Mouse (Mus musculus): ENCODE measurements at regions not wholly inside any gene's neighbourhood (a gene's known extent, or its start where the extent isn't known, plus 50 kb on each side); places are given as distances from the start of the nearest gene placed in this dataset.

DNA sequence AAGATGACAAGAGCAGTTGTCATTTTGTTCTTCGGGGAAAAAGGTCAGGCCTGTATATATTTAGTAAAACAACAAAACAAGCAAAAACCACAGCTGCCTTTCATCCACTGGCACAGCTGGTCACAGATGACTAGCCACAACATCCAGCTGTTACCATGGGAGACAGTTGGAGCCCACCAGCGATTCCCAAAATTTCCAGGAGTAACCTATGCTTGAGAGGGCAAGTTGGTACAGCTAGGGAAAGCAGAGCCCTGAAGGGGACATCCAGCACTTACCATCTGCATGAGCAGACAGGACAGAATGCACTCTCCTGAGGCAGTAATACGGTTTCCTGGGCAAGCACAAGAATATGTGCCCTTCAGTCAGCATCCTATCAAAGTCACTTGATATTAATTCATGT is 62.9 kb upstream of the Nap1l1 start:
- no peak for TF ChIP-seq EP300 (optimal IDR thresholded peaks at IDR 0.05)
- TF ChIP-seq CTCF (IDR thresholded peaks at IDR 0.05; ENCODE audit: low read depth), result no peak
- no peaks in the 10 kb centered on the region for H3K27me3 ChIP-seq (ENCODE audit: control insufficient read depth, insufficient read depth, low read length)
- DNase-seq (ENCODE audit: low spot score) (no peak), ATAC-seq (ENCODE audit: low FRiP score, low TSS enrichment) (no peak)
- no peak overlapping the region for H3K27ac ChIP-seq (replicated peaks)
- no peak overlapping the region for H3K4me2 ChIP-seq (replicated peaks; ENCODE audit: low read depth)
- H3K9ac ChIP-seq (ENCODE audit: low read length), result no peak overlapping the region
- no peak overlapping the region for H3K4me3 ChIP-seq (ENCODE audit: low read depth, low read length)
- WGBS, result 61% methylated on average over 3 of the region's 3 CpGs
- H3K9me3 ChIP-seq (ENCODE audit: control insufficient read depth, low read length), result no peaks in the 10 kb centered on the region
- H3K4me1 ChIP-seq (replicated peaks; ENCODE audit: control insufficient read depth, insufficient read depth), result no peaks in the 10 kb centered on the region
- no peaks in the 10 kb centered on the region for H3K36me3 ChIP-seq (ENCODE audit: control insufficient read depth, insufficient read depth, low read length)

- Histone ChIP-seq H3K4me1 (replicated peaks; ENCODE audit: control insufficient read depth, insufficient read depth) (no peaks in the 10 kb centered on the region), H3K9me3 (ENCODE audit: control insufficient read depth, low read length) (no peaks in the 10 kb centered on the region), H3K27me3 (ENCODE audit: control insufficient read depth, insufficient read depth, low read length) (no peaks in the 10 kb centered on the region), H3K36me3 (ENCODE audit: control insufficient read depth, insufficient read depth, low read length) (no peaks in the 10 kb centered on the region), H3K4me3 (ENCODE audit: low read depth, low read length) (no peak overlapping the region), H3K4me2 (replicated peaks; ENCODE audit: low read depth) (no peak overlapping the region), H3K9ac (ENCODE audit: low read length) (no peak overlapping the region), H3K27ac (replicated peaks) (no peak overlapping the region)
- DNase-seq (ENCODE audit: low spot score) (no peak), ATAC-seq (ENCODE audit: low FRiP score, low TSS enrichment) (no peak)
- no peak for TF ChIP-seq CTCF (IDR thresholded peaks at IDR 0.05; ENCODE audit: low read depth)
- no peak for TF ChIP-seq EP300 (optimal IDR thresholded peaks at IDR 0.05)
- WGBS, result 88% methylated on average over 9 of the region's 9 CpGs
Measured at GRCm38 (mm10) chr10:111411533-111411932, 61.5 kb upstream of the Nap1l1 start.

DNA sequence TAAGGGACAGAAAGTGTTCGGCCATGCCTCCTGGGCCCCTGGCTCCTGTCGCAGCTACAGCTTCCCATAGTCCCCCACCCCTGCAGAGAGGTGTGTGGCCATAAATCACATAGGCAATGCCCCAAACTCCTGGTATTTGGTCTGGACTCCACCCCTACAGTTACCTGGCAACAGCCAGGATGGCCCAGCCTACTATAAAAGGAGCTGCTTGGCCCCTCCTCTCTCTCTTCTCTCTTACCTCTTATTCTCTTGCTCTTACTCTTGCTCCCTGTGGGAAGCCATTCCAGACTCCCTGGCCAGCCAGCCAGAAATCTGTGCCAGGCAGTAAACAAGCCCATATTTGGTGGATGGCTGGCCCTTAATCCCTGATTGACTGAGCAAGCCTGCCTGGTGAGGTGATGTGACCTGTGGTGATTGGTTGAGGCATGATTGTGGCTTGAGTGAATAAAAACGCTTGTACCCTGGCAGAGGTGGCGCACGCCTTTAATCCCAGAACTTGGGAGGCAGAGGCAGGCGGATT is 56.4 kb upstream of the Nap1l1 start:
- 85% methylated on average over 6 of the region's 6 CpGs for WGBS
- TF ChIP-seq EP300 (optimal IDR thresholded peaks at IDR 0.05), result no peak
- no peak for TF ChIP-seq CTCF (IDR thresholded peaks at IDR 0.05; ENCODE audit: low read depth)
- Histone ChIP-seq H3K27me3 (ENCODE audit: control insufficient read depth, insufficient read depth, low read length) (no peaks in the 10 kb centered on the region), H3K9ac (ENCODE audit: low read length) (no peak overlapping the region), H3K4me3 (ENCODE audit: low read depth, low read length) (no peak overlapping the region), H3K9me3 (ENCODE audit: control insufficient read depth, low read length) (no peaks in the 10 kb centered on the region), H3K4me1 (replicated peaks; ENCODE audit: control insufficient read depth, insufficient read depth) (no peaks in the 10 kb centered on the region), H3K36me3 (ENCODE audit: control insufficient read depth, insufficient read depth, low read length) (no peaks in the 10 kb centered on the region), H3K4me2 (replicated peaks; ENCODE audit: low read depth) (no peak overlapping the region), H3K27ac (replicated peaks) (no peak overlapping the region)
- ATAC-seq (ENCODE audit: low FRiP score, low TSS enrichment), result no peak
- no peak for DNase-seq (ENCODE audit: low spot score)

GRCm38 (mm10) chr10:111419375-111420194 is 53.4 kb upstream of the Nap1l1 start:
- no peak for ATAC-seq (ENCODE audit: low FRiP score, low TSS enrichment)
- WGBS, result 24% methylated on average over 23 of the region's 23 CpGs
- DNase-seq (ENCODE audit: low spot score), result no peak

DNA sequence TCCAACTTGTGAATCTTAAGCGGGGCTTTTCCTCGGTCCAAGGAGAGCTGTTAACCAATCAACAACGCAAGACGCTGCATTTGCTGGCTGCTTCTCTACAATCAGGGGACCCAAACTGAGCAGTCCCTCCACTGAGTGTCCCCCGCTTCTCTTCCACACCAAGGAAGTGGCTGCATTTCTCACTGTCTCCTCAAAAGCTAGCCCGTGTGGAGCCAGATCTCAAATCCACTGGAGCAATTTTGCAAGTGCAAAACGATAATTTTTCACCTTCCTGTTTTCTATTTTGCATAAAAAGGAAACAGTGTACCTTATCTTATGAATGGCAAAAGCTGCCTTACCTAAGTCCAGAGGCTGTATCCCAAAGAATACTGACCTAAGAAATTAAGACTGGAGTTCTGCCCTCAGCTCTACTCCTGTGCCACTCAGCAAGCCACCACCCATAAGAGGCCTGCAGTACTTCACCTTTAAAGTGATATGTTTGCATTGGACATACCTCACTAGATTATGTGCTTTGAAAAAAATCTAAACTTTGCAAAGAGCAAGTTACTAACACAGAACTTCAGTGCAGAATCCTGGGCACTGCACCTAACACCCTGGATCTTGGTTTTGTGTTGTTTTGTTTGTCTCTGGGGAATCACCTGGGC is 52.7 kb upstream of the Nap1l1 start:
- no peak for ATAC-seq (ENCODE audit: low FRiP score, low TSS enrichment)
- Histone ChIP-seq H3K4me2 (replicated peaks; ENCODE audit: low read depth) (peak overlapping the region; percentile 54), H3K4me3 (ENCODE audit: low read depth, low read length) (peak overlapping the region; percentile 22; the same call in 1 of the 2 replicates), H3K4me1 (replicated peaks; ENCODE audit: control insufficient read depth, insufficient read depth) (no peaks in the 10 kb centered on the region), H3K27ac (replicated peaks) (no peak overlapping the region), H3K36me3 (ENCODE audit: control insufficient read depth, insufficient read depth, low read length) (no peaks in the 10 kb centered on the region), H3K27me3 (ENCODE audit: control insufficient read depth, insufficient read depth, low read length) (no peaks in the 10 kb centered on the region), H3K9ac (ENCODE audit: low read length) (peak overlapping the region; percentile 31; the same call in 1 of the 2 replicates), H3K9me3 (ENCODE audit: control insufficient read depth, low read length) (no peaks in the 10 kb centered on the region)
- WGBS, result 13% methylated on average over 7 of the region's 7 CpGs
- DNase-seq (ENCODE audit: low spot score), result no peak
- TF ChIP-seq CTCF (IDR thresholded peaks at IDR 0.05; ENCODE audit: low read depth), result no peak
- no peak for TF ChIP-seq EP300 (optimal IDR thresholded peaks at IDR 0.05)

More at GRCm38 (mm10) chr10:111419375-111420194, 53.4 kb upstream of the Nap1l1 start:
- TF ChIP-seq EP300 (optimal IDR thresholded peaks at IDR 0.05) (no peak), CTCF (IDR thresholded peaks at IDR 0.05; ENCODE audit: low read depth) (no peak)
- Histone ChIP-seq H3K4me3 (ENCODE audit: low read depth, low read length) (peak overlapping the region; percentile 22), H3K9ac (ENCODE audit: low read length) (peak overlapping the region; percentile 31; the same call in 1 of the 2 replicates), H3K27ac (replicated peaks) (no peak overlapping the region), H3K4me1 (replicated peaks; ENCODE audit: control insufficient read depth, insufficient read depth) (no peaks in the 10 kb centered on the region), H3K27me3 (ENCODE audit: control insufficient read depth, insufficient read depth, low read length) (no peaks in the 10 kb centered on the region), H3K4me2 (replicated peaks; ENCODE audit: low read depth) (peak overlapping the region; percentile 54), H3K36me3 (ENCODE audit: control insufficient read depth, insufficient read depth, low read length) (no peaks in the 10 kb centered on the region), H3K9me3 (ENCODE audit: control insufficient read depth, low read length) (no peaks in the 10 kb centered on the region)

- ATAC-seq (ENCODE audit: low FRiP score, low TSS enrichment), result no peak
- H3K4me2 ChIP-seq (replicated peaks; ENCODE audit: low read depth), result peak overlapping the region; percentile 27
- no peak for DNase-seq (ENCODE audit: low spot score)
- 33% methylated on average over 6 of the region's 6 CpGs for WGBS
- no peak overlapping the region for H3K9ac ChIP-seq (ENCODE audit: low read length)
- H3K4me1 ChIP-seq (replicated peaks; ENCODE audit: control insufficient read depth, insufficient read depth), result no peaks in the 10 kb centered on the region
- H3K9me3 ChIP-seq (ENCODE audit: control insufficient read depth, low read length), result no peaks in the 10 kb centered on the region
- H3K4me3 ChIP-seq (ENCODE audit: low read depth, low read length), result no peak overlapping the region
- TF ChIP-seq EP300 (optimal IDR thresholded peaks at IDR 0.05), result no peak
- TF ChIP-seq CTCF (IDR thresholded peaks at IDR 0.05; ENCODE audit: low read depth), result no peak
- no peaks in the 10 kb centered on the region for H3K36me3 ChIP-seq (ENCODE audit: control insufficient read depth, insufficient read depth, low read length)
- no peaks in the 10 kb centered on the region for H3K27me3 ChIP-seq (ENCODE audit: control insufficient read depth, insufficient read depth, low read length)
- no peak overlapping the region for H3K27ac ChIP-seq (replicated peaks)
Measured at GRCm38 (mm10) chr10:111422057-111422456, 51.0 kb upstream of the Nap1l1 start.
